Comparison of ENCODE assay signal across 13 mouse cellular contexts in the genomic region with DNA sequence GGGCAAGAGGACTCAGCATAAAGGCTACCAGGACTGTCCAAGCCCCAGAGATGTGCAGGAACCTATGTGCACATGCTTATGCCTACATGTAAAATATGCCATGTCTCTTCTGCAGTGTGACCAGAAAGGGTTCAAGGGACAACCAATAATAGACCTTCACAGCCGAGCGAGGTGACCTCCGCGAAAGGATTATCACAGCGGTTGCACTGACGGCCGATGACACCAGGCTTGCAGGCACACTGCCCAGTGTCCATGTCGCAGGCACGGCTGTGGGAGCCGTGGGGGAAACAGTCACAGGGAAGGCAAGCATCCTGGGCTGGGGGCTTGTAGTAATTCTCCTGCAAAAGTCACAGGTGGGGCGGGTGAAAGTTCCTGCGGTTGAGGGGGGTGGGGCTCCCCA.
"Had no signal": no experiment of that assay in that cellular context is flagged by ENCODE, and none has a peak within 500 bp of the region (broad histone marks: within the 10 kb centered on the region; RNA-seq: fewer than 3 reads in every experiment).

No protein-coding gene starts in this region.

- DNase-seq: kidney, adult 11 months; kidney, adult 9 months; kidney, postnatal 36 days; layer of hippocampus, adult 9-11 months; layer of hippocampus, postnatal 36 days; liver; lung, adult 2 months; lung, postnatal 36 days; right cerebral cortex, postnatal 14 days had no signal

- H3K4me3 ChIP-seq: limb, embryonic 12.5 days; liver, embryonic 15.5 days; midbrain, embryonic 13.5 days had no signal

- H3K9ac ChIP-seq: limb, embryonic 12.5 days; liver, embryonic 15.5 days; midbrain, embryonic 13.5 days had no signal

- H3K36me3 ChIP-seq: limb, embryonic 12.5 days; liver, embryonic 15.5 days had no signal

- H3K4me1 ChIP-seq: liver, embryonic 15.5 days; midbrain, embryonic 13.5 days had no signal

- H3K27me3 ChIP-seq: limb, embryonic 12.5 days; liver, embryonic 15.5 days; midbrain, embryonic 13.5 days had no signal

- H3K27ac ChIP-seq: kidney, postnatal 0 days; limb, embryonic 12.5 days; liver, embryonic 15.5 days; midbrain, embryonic 13.5 days had no signal

- H3K9me3 ChIP-seq: limb, embryonic 12.5 days; liver, embryonic 15.5 days; midbrain, embryonic 13.5 days had no signal
